Mouse (Mus musculus): ENCODE measurements at regions not wholly inside any gene's neighbourhood (a gene's known extent, or its start where the extent isn't known, plus 50 kb on each side); places are given as distances from the start of the nearest gene placed in this dataset.
A peak's percentile ranks its signal among the peaks of the same experiment; 100 is the strongest.

GRCm38 (mm10) chr1:57076696-57077095, 98.2 kb upstream of the Satb2 start:
- no peaks in the 10 kb centered on the region for H3K36me3 ChIP-seq (replicated peaks; ENCODE audit: control insufficient read depth, insufficient read depth)
- H3K4me2 ChIP-seq (replicated peaks) = no peak overlapping the region
- whole genome bisulfite sequencing = 55% methylated on average over 8 of the region's 8 CpGs
- DNase-seq (ENCODE audit: low spot score) (no peak), ATAC-seq (ENCODE audit: low FRiP score) (no peak)
- no peak overlapping the region for H3K27ac ChIP-seq
- no peak overlapping the region for H3K4me3 ChIP-seq (replicated peaks; ENCODE audit: low read length)
- H3K4me1 ChIP-seq (replicated peaks; ENCODE audit: control insufficient read depth, insufficient read depth, low read length) = no peaks in the 10 kb centered on the region
- no peaks in the 10 kb centered on the region for H3K9me3 ChIP-seq (ENCODE audit: control insufficient read depth, low read length)
- no peak overlapping the region for H3K9ac ChIP-seq
- H3K27me3 ChIP-seq (ENCODE audit: control insufficient read depth, insufficient read depth, low read length) = no peaks in the 10 kb centered on the region

DNA sequence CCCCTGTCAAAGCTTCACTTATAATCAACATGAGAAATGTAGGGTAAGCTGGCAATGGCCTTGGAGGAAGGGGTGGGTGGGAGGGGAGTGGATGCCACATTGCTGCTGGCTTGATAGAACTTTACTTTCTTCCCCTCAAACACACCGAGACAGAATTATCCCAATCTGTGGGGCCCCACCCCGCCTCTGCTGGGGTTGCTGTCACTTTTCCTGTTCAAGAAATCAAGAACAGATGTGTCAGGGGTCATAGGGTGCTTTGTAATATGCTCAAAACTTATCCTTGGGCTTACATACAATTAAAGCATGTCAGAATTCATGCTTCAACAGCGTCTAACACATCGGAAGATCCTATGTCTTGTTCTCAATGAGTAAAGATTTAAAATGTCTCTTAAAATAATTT, 101.9 kb upstream of the Satb2 start:
- H3K4me3 ChIP-seq (replicated peaks; ENCODE audit: low read length) = no peak overlapping the region
- H3K9me3 ChIP-seq (ENCODE audit: control insufficient read depth, low read length) = no peaks in the 10 kb centered on the region
- ATAC-seq (ENCODE audit: low FRiP score) (no peak), DNase-seq (ENCODE audit: low spot score) (no peak)
- whole genome bisulfite sequencing = 78% methylated on average over 4 of the region's 4 CpGs
- H3K27ac ChIP-seq = no peak overlapping the region
- no peaks in the 10 kb centered on the region for H3K36me3 ChIP-seq (replicated peaks; ENCODE audit: control insufficient read depth, insufficient read depth)
- 0 out of 2 replicates have a peak, but pooled peaks cover 2% of the 10 kb centered on the region for H3K4me1 ChIP-seq (replicated peaks; ENCODE audit: control insufficient read depth, insufficient read depth, low read length)
- H3K4me2 ChIP-seq (replicated peaks) = no peak overlapping the region
- no peaks in the 10 kb centered on the region for H3K27me3 ChIP-seq (ENCODE audit: control insufficient read depth, insufficient read depth, low read length)
- H3K9ac ChIP-seq = no peak overlapping the region

- H3K36me3 ChIP-seq (replicated peaks; ENCODE audit: control insufficient read depth, insufficient read depth) = no peaks in the 10 kb centered on the region
- DNase-seq (ENCODE audit: low spot score) = peak; percentile 45
- 0 out of 2 replicates have a peak overlapping the region, but pooled peaks have one; percentile 13 for H3K4me3 ChIP-seq (replicated peaks; ENCODE audit: low read length)
- no peaks in the 10 kb centered on the region for H3K27me3 ChIP-seq (ENCODE audit: control insufficient read depth, insufficient read depth, low read length)
- H3K9ac ChIP-seq = no peak overlapping the region; the same call in 1 of the 2 replicates
- H3K27ac ChIP-seq = no peak overlapping the region
- 24% methylated on average over 17 of the region's 17 CpGs for WGBS
- 0 out of 2 replicates have a peak, but pooled peaks cover 2% of the 10 kb centered on the region for H3K4me1 ChIP-seq (replicated peaks; ENCODE audit: control insufficient read depth, insufficient read depth, low read length)
- H3K4me2 ChIP-seq (replicated peaks) = peak overlapping the region; percentile 47
- H3K9me3 ChIP-seq (ENCODE audit: control insufficient read depth, low read length) = no peaks in the 10 kb centered on the region
- ATAC-seq (ENCODE audit: low FRiP score) = no peak; the same call in 1 of the 2 replicates
Observed at GRCm38 (mm10) chr1:57083134-57083533, 104.7 kb upstream of the Satb2 start.

GRCm38 (mm10) chr1:57083540-57084083, 105.2 kb upstream of the Satb2 start:
- DNase-seq (ENCODE audit: low spot score) = no peak
- Histone ChIP-seq H3K36me3 (replicated peaks; ENCODE audit: control insufficient read depth, insufficient read depth) (no peaks in the 10 kb centered on the region), H3K9ac (no peak overlapping the region; the same call in 1 of the 2 replicates), H3K27me3 (ENCODE audit: control insufficient read depth, insufficient read depth, low read length) (no peaks in the 10 kb centered on the region), H3K4me3 (replicated peaks; ENCODE audit: low read length) (no peak overlapping the region), H3K27ac (no peak overlapping the region), H3K9me3 (ENCODE audit: control insufficient read depth, low read length) (no peaks in the 10 kb centered on the region), H3K4me2 (replicated peaks) (peak overlapping the region; percentile 47), H3K4me1 (replicated peaks; ENCODE audit: control insufficient read depth, insufficient read depth, low read length) (0 out of 2 replicates have a peak, but pooled peaks cover 2% of the 10 kb centered on the region)
- WGBS = 68% methylated on average over 6 of the region's 6 CpGs
- ATAC-seq (ENCODE audit: low FRiP score) = no peak; the same call in 1 of the 2 replicates

DNA sequence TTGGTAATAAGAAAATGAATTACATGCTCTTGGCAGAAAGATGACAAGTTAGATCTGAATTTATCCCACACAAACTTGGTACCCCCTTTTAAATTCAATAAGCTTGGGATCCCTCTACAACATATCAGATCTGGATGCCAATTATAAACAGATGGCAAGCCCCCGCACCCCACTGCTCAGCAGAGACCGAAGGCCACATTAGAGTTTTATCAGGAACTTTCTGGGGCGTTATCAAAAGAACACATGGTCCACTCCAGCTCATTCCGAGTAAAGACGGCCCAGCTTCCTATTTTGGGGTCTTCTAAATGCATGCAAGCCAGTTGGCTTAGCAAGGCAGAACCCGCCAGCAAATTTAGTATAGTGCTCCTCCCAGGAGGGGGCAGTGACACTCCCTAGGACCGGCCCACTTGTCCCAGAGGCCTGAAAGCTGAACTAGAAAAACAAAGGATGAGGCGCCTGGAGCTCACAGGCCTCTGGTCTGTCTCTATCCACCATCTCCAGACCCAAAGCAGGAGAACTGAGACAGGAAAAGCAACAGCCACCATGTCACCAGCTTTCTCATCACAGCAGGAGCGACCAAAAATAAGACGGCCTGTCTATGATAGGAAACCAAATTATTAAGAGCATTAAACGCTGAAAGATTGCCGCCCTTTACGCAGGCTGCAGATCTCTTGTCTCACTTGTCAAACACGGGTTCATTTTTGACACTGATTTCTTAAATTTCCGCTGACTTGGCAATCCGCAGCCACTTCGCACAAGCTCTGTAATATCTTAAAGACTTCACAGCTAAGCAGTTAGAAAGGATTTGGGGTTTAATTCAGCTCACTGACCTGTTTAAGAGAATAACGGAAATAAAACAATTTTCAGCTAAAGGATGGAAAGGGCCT, 117.2 kb upstream of the Satb2 start:
- DNase-seq (ENCODE audit: low spot score) (no peak), ATAC-seq (ENCODE audit: low FRiP score) (no peak)
- Histone ChIP-seq H3K4me1 (replicated peaks; ENCODE audit: control insufficient read depth, insufficient read depth, low read length) (no peaks in the 10 kb centered on the region), H3K36me3 (replicated peaks; ENCODE audit: control insufficient read depth, insufficient read depth) (no peaks in the 10 kb centered on the region), H3K9me3 (ENCODE audit: control insufficient read depth, low read length) (no peaks in the 10 kb centered on the region), H3K27me3 (ENCODE audit: control insufficient read depth, insufficient read depth, low read length) (no peaks in the 10 kb centered on the region), H3K9ac (no peak overlapping the region), H3K4me3 (replicated peaks; ENCODE audit: low read length) (no peak overlapping the region), H3K27ac (no peak overlapping the region), H3K4me2 (replicated peaks) (no peak overlapping the region)
- 70% methylated on average over 18 of the region's 18 CpGs for WGBS

GRCm38 (mm10) chr1:57096248-57096600, 117.8 kb upstream of the Satb2 start:
- ATAC-seq (ENCODE audit: low FRiP score) = no peak
- no peak overlapping the region for H3K27ac ChIP-seq
- no peaks in the 10 kb centered on the region for H3K9me3 ChIP-seq (ENCODE audit: control insufficient read depth, low read length)
- H3K36me3 ChIP-seq (replicated peaks; ENCODE audit: control insufficient read depth, insufficient read depth) = no peaks in the 10 kb centered on the region
- no peaks in the 10 kb centered on the region for H3K27me3 ChIP-seq (ENCODE audit: control insufficient read depth, insufficient read depth, low read length)
- H3K4me1 ChIP-seq (replicated peaks; ENCODE audit: control insufficient read depth, insufficient read depth, low read length) = no peaks in the 10 kb centered on the region
- WGBS = 69% methylated on average over 4 of the region's 4 CpGs
- no peak overlapping the region for H3K4me2 ChIP-seq (replicated peaks)
- H3K4me3 ChIP-seq (replicated peaks; ENCODE audit: low read length) = no peak overlapping the region
- H3K9ac ChIP-seq = no peak overlapping the region
- no peak for DNase-seq (ENCODE audit: low spot score)

DNA sequence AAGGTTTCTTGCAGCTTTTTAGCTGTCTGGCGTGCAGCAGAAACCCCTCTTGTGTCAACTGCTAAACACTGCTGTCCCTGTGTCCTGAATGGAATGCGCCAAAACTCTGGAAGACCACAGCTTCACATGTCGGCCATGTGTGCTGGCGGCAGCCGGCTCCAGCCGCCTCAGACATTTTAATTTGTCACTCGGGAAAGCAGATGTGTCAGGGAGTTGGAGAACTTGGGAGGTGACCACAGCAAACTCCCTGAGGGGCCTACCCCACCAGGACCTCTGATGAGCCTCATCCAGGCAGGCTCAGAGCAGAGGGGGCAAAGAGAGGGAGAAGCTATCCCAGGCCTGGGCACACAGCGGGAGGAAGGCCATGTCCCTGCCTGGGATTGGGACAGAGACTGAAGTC, 118.3 kb upstream of the Satb2 start:
- Histone ChIP-seq H3K4me3 (replicated peaks; ENCODE audit: low read length) (no peak overlapping the region), H3K27me3 (ENCODE audit: control insufficient read depth, insufficient read depth, low read length) (no peaks in the 10 kb centered on the region), H3K36me3 (replicated peaks; ENCODE audit: control insufficient read depth, insufficient read depth) (no peaks in the 10 kb centered on the region), H3K4me1 (replicated peaks; ENCODE audit: control insufficient read depth, insufficient read depth, low read length) (no peaks in the 10 kb centered on the region), H3K4me2 (replicated peaks) (no peak overlapping the region), H3K9me3 (ENCODE audit: control insufficient read depth, low read length) (no peaks in the 10 kb centered on the region), H3K9ac (no peak overlapping the region), H3K27ac (no peak overlapping the region)
- ATAC-seq (ENCODE audit: low FRiP score) = no peak
- WGBS = 75% methylated on average over 8 of the region's 8 CpGs
- no peak for DNase-seq (ENCODE audit: low spot score)

DNA sequence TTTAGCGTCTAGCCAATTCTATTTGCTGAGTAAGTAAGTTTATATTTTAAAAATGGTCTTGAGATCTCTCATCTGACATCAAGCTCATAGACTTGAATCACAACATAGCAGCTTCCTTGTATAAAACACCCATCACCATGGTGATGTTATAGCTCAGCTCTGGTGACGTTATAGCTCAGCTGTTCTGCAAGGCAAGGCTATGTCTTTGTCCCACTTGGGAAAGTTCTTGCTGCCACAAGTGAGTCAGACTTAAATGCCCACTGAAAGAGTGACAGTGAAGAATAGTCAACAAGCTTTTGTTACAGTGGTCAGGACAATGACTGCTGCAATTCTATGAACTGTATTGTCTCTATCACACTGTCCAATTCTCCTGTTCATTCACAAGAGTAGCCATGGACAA, 122.2 kb upstream of the Satb2 start:
- ATAC-seq (ENCODE audit: low FRiP score) (no peak), DNase-seq (ENCODE audit: low spot score) (no peak)
- Histone ChIP-seq H3K9me3 (ENCODE audit: control insufficient read depth, low read length) (no peaks in the 10 kb centered on the region), H3K9ac (no peak overlapping the region), H3K4me1 (replicated peaks; ENCODE audit: control insufficient read depth, insufficient read depth, low read length) (no peaks in the 10 kb centered on the region), H3K36me3 (replicated peaks; ENCODE audit: control insufficient read depth, insufficient read depth) (no peaks in the 10 kb centered on the region), H3K27me3 (ENCODE audit: control insufficient read depth, insufficient read depth, low read length) (no peaks in the 10 kb centered on the region), H3K4me2 (replicated peaks) (no peak overlapping the region), H3K4me3 (replicated peaks; ENCODE audit: low read length) (no peak overlapping the region), H3K27ac (no peak overlapping the region)
- WGBS = 60% methylated on average over 2 of the region's 2 CpGs

DNA sequence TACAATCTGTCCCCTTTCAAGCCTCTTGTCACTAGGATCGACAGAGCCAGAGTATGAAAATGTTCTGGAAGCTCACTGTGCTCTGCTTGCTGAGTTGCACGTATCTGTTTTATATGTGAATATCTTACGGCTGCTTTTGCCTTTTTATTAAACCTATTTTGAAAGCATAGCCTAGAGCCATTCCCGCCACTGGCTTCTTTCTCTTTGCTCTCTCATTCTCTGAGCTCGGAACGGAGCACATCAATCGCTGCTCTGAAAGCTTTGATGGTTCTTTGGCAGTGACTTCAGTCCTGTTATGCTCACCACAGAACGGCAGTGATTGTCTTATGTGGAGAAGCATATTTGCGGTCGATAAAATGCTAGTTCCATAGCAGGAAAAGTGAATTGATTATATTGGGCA, 128.9 kb upstream of the Satb2 start:
- Histone ChIP-seq H3K4me3 (replicated peaks; ENCODE audit: low read length) (no peak overlapping the region), H3K4me2 (replicated peaks) (no peak overlapping the region), H3K36me3 (replicated peaks; ENCODE audit: control insufficient read depth, insufficient read depth) (no peaks in the 10 kb centered on the region), H3K27me3 (ENCODE audit: control insufficient read depth, insufficient read depth, low read length) (no peaks in the 10 kb centered on the region), H3K27ac (no peak overlapping the region), H3K9ac (no peak overlapping the region), H3K4me1 (replicated peaks; ENCODE audit: control insufficient read depth, insufficient read depth, low read length) (no peaks in the 10 kb centered on the region), H3K9me3 (ENCODE audit: control insufficient read depth, low read length) (no peaks in the 10 kb centered on the region)
- WGBS = 69% methylated on average over 10 of the region's 10 CpGs
- ATAC-seq (ENCODE audit: low FRiP score) = no peak
- peak; percentile 27 for DNase-seq (ENCODE audit: low spot score)

Measured in hindbrain, embryonic 14.5 days (tissue).